In genomic region chr11:119941794-119942193, GRCm38 (mm10) we compare ENCODE assay signal across 8 mouse cellular contexts. TPM values are rescaled to one million over a fixed set of nuclear protein-coding genes. Genes with fewer than 3 reads are reported as not detected.
DNase-seq lines count a peak whose midpoint lies in the region; ATAC-seq and TF ChIP-seq lines count a peak whose summit lies in the region.

No protein-coding gene starts in this region.

- TF ChIP-seq EP300 in stomach, postnatal 0 days (optimal IDR thresholded peaks at IDR 0.05) = no peak

- WGBS in limb, embryonic 15.5 days = 5% methylated on average over 8 of the region's 8 CpGs
- WGBS in stomach, postnatal 0 days = 8% methylated on average over 8 of the region's 8 CpGs

- peak overlapping the region; percentile 88 for H3K27ac ChIP-seq in limb, embryonic 15.5 days
- peak overlapping the region; percentile 90 for H3K27ac ChIP-seq in stomach, postnatal 0 days (replicated peaks)

- no peak for TF ChIP-seq CTCF in stomach, postnatal 0 days (IDR thresholded peaks at IDR 0.05; ENCODE audit: low read depth)

- no peaks in the 10 kb centered on the region for H3K36me3 ChIP-seq in limb, embryonic 15.5 days
- no peaks in the 10 kb centered on the region for H3K36me3 ChIP-seq in stomach, postnatal 0 days (ENCODE audit: control insufficient read depth, insufficient read depth, low read length)

- peaks cover 80% of the 10 kb centered on the region for H3K4me1 ChIP-seq in limb, embryonic 15.5 days
- peaks cover 22% of the 10 kb centered on the region for H3K4me1 ChIP-seq in stomach, postnatal 0 days (replicated peaks; ENCODE audit: control insufficient read depth, insufficient read depth)

- DNase-seq in cerebellum, adult 9-11 months = peak; percentile 50
- no peak for DNase-seq in cerebellum, adult 11-12 months
- DNase-seq in retina, embryonic 14.5 days (ENCODE audit: low spot score) = peak; percentile 39
- DNase-seq in retina, postnatal 1 day = no peak
- no peak for DNase-seq in stomach, postnatal 0 days (ENCODE audit: low spot score)
- no peak for DNase-seq in urinary bladder, postnatal 10 days (ENCODE audit: low spot score)
- no peak for DNase-seq in yolk sac, embryonic 10.5 days (ENCODE audit: low spot score)

- no peaks in the 10 kb centered on the region for H3K27me3 ChIP-seq in limb, embryonic 15.5 days
- no peaks in the 10 kb centered on the region for H3K27me3 ChIP-seq in stomach, postnatal 0 days (ENCODE audit: control insufficient read depth, insufficient read depth, low read length)

- peak overlapping the region; percentile 79 for H3K4me3 ChIP-seq in limb, embryonic 15.5 days
- peak overlapping the region; percentile 67 for H3K4me3 ChIP-seq in stomach, postnatal 0 days (ENCODE audit: low read depth, low read length)

- no peak for ATAC-seq in limb, embryonic 15.5 days (ENCODE audit: insufficient number of reproducible peaks, low FRiP score, low TSS enrichment, low read depth)
- no peak for ATAC-seq in stomach, postnatal 0 days (ENCODE audit: low FRiP score, low TSS enrichment)

- no peaks in the 10 kb centered on the region for H3K9me3 ChIP-seq in limb, embryonic 15.5 days
- H3K9me3 ChIP-seq in stomach, postnatal 0 days (ENCODE audit: control insufficient read depth, low read length) = no peaks in the 10 kb centered on the region

- H3K9ac ChIP-seq in limb, embryonic 15.5 days = peak overlapping the region; percentile 57
- peak overlapping the region; percentile 74; the same call in 1 of the 2 replicates for H3K9ac ChIP-seq in stomach, postnatal 0 days (ENCODE audit: low read length)

- H3K4me2 ChIP-seq in limb, embryonic 15.5 days = peak overlapping the region; percentile 80
- H3K4me2 ChIP-seq in stomach, postnatal 0 days (replicated peaks; ENCODE audit: low read depth) = peak overlapping the region; percentile 88

RNA-seq across cellular contexts. Expression of gene Baiap2, which starts 0.8 kb away (rescaled TPM):
- 40.2 and 41.9 TPM in 2 replicates for polyA plus RNA-seq in limb, embryonic 15.5 days (2015; fragmentation: Nextera tagmentation; extraction: Ambion mirVana)
- polyA plus RNA-seq in stomach, postnatal 0 days (2015; fragmentation: Nextera tagmentation; extraction: Ambion mirVana) = 35.1 and 39.2 TPM in 2 replicates

RNA-seq across cellular contexts. Expression of gene Chmp6, which starts 28.6 kb away (rescaled TPM):
- 97.2 and 101 TPM in 2 replicates for polyA plus RNA-seq in limb, embryonic 15.5 days (2015; fragmentation: Nextera tagmentation; extraction: Ambion mirVana)
- 84.5 and 85.3 TPM in 2 replicates for polyA plus RNA-seq in stomach, postnatal 0 days (2015; fragmentation: Nextera tagmentation; extraction: Ambion mirVana)

Comparison
In these comparisons a context has a peak if more than half of its experiments do, and no peak if none do; other contexts are left out.
1. DNase-seq: peak in cerebellum, adult 9-11 months (single experiment) and retina, embryonic 14.5 days (single experiment); none in cerebellum, adult 11-12 months (single experiment), retina, postnatal 1 day (single experiment), stomach, postnatal 0 days (single experiment), urinary bladder, postnatal 10 days (single experiment) and yolk sac, embryonic 10.5 days (single experiment).